Mouse (Mus musculus) CD4-positive, CD25-positive, alpha-beta regulatory T cell, adult 4 months (primary cell): Measurements from ENCODE around the gene Mpv17l. TPM values are rescaled to one million over a fixed set of nuclear protein-coding genes. Genes with fewer than 3 reads are reported as not detected.

Source experiments
- polyA plus RNA-seq, 2 experiments: library from polyadenylated mRNA; unstranded; fragments of 100-300 nt; shearing (Covaris generic); gene quantifications; one replicate each; pipeline ENCODE4 v1.2.1; 2017

Gene Mpv17l
- polyA plus RNA-seq, 2 experiments from 2014 or later = 0.55 to 0.91 TPM

Other genes starting within 250 kb of the Mpv17l start
- gene Parn, start 235.0 kb upstream of the Mpv17l start, polyA plus RNA-seq = 10 to 100 TPM; 36.0 to 41.4 TPM
- gene Bfar, start 231.3 kb upstream of the Mpv17l start, polyA plus RNA-seq = 10 to 100 TPM; 60.0 to 64.7 TPM
- gene 3110001I22Rik, start 231.2 kb upstream of the Mpv17l start, polyA plus RNA-seq = 1 to 10 TPM; 7.3 to 7.5 TPM
- not detected for gene Pla2g10, start 172.2 kb upstream of the Mpv17l start, polyA plus RNA-seq
- 10 to 100 TPM; 54.1 to 65.3 TPM for gene Rrn3, start 122.5 kb upstream of the Mpv17l start, polyA plus RNA-seq
- 100 to 1,000 TPM; 129 to 146 TPM for gene Ntan1, start 84.3 kb upstream of the Mpv17l start, polyA plus RNA-seq
- 10 to 100 TPM; 21.0 to 28.2 TPM for gene Pdxdc1, start within 50 bp of the Mpv17l start, polyA plus RNA-seq
- not detected for gene 2900011O08Rik, start 83.4 kb downstream of the Mpv17l start, polyA plus RNA-seq
- not detected for gene Ifitm7, start 83.7 kb downstream of the Mpv17l start, polyA plus RNA-seq